Mouse (Mus musculus): ENCODE data around the gene Jkamp. TPM values are rescaled to one million over a fixed set of nuclear protein-coding genes. Genes with fewer than 3 reads are reported as not detected.

Gene Jkamp
- polyA plus RNA-seq (2012; rRNA removed): 58.0 and 86.1 TPM in 2 replicates

DNA sequence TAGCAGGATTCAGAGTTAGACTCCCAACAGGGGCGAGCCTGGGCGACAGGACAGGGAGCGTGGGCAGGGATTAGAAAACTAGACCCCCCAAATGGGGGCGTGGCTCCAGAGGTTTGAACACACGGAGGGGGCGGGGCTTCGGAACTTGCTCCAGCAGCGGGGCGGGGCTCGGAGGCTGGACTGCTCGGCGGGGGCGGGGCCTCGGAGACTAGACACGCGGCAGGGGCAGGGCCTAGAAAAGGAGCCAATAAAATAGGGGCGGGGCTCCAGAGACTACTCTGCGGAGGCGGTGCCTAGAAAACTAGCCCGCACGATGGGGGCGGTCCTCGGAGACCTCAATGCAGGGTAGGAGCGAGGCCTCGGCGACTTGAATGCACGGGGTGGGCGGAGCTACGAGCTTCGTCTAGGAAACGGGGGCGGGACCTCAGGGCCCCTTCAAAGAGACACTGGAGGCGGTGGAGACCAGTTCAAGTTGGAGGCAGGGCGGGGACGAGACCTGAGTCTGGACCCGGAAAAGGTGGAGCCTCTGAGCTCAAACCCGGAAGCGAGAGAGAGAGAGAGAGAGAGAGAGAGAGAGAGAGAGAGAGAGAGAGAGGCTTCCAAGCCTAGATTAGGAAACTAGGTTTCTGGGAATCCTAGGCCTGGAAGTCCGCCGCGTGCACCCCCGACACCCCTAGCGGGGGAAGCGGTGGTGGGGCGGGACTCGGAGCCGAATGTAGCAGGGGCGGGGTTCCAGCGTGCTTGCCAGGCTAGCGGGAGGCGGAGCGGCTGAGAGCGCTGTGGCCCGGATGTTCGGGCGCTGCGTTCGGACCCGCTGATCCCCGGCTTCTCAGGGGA is at the start of gene Jkamp, which contains the start of gene L3hypdh:
Gene Jkamp (plus strand): TSS at position 261 of the 837 bp plus-strand sequence.
Gene L3hypdh (minus strand): TSS at position 111 of the 837 bp plus-strand sequence.

DNA sequence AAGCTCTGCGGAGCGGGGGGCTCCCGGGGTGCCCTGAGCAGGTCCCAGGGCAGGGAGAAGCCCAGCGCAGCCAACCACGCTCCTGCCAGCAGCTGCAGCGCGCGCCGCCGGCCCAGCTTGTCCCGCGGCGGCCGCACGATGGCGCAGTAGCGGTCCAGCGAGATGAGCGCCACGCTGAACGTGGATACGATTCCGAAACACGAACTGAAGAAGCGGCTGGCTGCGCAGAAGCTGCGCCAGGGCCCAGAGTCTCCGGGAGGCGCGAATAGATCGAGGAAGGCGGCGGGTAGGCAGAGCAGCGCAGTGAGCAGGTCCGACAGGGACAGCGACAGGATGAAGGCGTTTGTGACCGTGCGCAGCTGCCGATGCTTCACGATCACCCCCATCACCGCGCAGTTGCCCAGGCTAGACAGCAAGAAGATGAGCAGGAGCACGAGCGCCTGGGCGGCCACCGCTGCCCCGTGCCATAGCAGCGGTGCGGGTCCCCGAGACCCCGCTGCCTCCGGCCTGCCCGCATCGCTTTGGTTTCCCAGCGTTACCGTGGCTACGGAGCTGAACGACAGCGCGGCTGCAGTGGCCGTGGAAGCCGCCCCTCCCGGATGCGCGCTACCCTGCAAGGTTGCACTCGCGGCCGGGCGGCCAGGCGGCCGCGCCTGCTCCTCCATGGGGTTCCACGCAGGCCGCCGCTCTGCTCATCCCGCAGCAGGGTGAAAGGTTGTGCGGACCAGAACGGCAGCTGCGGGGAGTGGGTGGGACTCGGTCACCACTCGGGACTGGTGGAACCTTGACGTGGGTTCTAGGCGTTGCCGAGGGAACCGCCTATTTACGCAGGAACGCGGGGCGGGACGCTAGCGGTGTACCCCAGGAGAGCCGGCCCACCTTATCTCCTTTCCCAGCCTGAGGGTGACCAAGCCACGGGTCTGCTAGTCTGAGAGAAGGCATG is 14.8 kb upstream of the Jkamp start, which contains the start of gene Gpr135:
Gene Gpr135 (minus strand): TSS at position 799 of the 943 bp plus-strand sequence.

Other genes starting within 250 kb of the Jkamp start
- gene Gpr135, start 14.5 kb upstream of the Jkamp start, polyA plus RNA-seq (2012; rRNA removed): 12.0 and 13.1 TPM in 2 replicates
- gene L3hypdh, start 150 bp upstream of the Jkamp start, polyA plus RNA-seq (2012; rRNA removed): 57.4 and 68.0 TPM in 2 replicates
- not detected in 2 replicates for gene Ccdc175, start 99.4 kb downstream of the Jkamp start, polyA plus RNA-seq (2012; rRNA removed)

Measured in ovary, adult 2 months (tissue).